Mouse (Mus musculus) c-Kit-positive CD71-negative TER-119-negative erythroid progenitor cells, embryonic 14.5 days (primary cell): ENCODE data around the gene Fbxo6.
"Not testable (repeated sequence)": the region's sequence is repeated elsewhere in the genome, so short reads cannot be mapped to it uniquely, and the experiment has no call there.

Experiments
- DNase-seq: peaks from one replicate; pipeline ENCODE4 v3.0.0-alpha.2; 2013; ENCODE audit warnings: low read depth

Gene Fbxo6

DNA sequence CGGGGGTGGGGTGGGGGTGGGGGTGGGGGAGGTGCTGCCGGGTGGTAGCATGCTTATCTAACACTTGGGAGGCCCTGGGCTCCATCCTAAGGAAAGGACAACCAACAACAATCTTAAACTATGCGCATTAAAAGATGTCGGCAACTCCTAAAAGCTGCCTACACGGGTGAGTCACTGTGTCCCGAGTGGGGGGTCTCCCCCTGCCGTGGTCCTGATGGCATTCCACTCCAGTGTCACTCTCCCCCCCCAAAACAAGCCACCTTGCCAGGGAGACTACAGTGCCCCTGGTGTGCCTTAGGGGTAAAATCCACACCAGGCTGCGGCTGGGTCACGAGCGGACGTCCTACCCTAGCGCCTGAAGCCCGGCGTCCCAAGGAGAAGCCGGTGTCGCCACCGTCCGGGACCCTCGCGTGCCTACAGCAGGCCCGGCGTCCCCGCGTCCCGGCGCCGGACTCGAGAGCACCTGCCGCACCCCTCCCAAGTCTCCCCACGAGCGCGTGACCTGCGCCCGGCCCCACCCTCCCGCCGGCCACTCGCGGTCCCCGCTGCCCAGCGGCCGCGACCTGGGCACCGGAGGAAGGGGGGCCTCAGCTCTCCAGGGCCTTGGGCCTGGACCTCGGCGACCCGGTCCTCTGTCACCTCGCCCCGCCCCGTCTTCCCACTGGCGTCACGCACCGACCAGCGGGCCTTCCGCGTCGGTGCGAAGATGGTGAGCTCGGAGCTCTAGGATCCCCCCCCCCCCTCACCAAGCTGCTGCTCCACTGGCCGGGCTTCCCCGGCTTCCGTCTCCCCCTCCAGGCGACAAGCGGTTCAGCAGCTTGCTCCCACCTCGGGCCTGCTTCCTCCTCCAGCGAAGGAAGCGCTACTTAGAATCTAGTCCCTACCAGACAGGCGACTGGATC lies at the start of gene Fbxo6:
Fbxo6 (minus strand) TSS at position 874 of the 902 bp plus-strand sequence.
- DNase-seq: peak; percentile 85

DNA sequence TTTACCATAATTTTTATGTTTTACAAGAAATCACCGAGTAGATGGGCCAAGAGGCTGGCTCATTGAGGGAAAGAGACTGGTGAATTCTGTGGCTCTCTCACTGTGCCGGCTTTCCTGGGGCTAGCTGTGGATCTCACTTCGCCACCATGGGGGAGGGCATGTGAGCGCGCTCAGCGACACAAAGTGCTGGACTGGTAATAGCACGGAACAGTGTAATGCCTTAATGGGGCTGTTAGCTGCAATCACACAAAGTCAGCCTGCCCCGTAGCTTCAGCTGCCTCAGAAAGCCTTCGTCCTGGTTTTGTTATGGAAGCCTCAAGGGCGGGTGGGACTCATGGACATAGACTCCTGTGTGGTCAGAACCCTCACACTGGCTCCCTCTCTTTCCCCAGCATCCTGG lies 46.8 kb upstream of the Fbxo6 start:
- no peak for DNase-seq

DNA sequence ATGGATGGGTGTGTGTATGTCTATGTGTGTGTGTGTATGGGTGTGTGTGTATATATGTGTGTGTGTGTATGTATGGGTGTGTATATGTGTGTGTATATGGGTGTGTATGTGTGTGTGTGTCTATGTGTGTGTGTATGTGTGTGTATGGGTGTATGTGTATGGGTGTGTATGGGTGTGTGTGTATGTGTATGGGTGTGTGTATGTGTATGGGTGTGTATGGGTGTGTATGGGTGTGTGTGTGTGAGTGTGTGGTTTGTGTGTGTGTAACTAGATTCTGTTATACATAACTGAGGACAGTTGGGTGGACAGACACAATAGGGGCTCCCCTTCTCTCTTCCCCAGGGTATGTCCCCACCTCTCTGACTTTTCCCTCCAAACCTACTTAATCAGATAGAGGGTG lies 42.5 kb upstream of the Fbxo6 start:
- DNase-seq: no peak

DNA sequence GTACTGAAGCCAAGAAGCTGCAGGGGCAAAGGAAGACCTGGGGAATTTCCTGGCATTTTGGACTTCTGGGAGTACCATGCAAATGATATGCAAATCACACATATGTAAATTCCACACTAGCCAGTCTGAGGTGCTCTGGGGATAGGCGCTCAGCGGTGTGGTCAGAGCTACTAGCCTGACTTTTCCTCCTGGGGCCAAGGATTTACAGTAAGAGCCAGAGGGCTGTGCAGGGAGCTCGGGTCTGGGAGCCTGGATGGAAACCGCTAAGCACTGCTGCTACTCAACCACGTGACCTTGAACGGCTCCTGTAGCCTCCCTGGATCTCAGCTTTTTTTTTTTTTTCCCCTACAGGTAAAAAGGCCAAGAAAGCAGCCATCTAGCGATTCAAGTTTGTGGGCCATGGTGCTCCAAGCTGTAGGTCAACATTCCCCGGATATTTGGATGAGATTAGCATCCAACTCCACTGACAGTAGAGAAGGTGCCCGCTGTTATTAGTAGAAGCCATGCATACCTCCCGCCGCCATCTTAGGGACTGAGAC lies 40.8 kb upstream of the Fbxo6 start:
- DNase-seq: no peak

DNA sequence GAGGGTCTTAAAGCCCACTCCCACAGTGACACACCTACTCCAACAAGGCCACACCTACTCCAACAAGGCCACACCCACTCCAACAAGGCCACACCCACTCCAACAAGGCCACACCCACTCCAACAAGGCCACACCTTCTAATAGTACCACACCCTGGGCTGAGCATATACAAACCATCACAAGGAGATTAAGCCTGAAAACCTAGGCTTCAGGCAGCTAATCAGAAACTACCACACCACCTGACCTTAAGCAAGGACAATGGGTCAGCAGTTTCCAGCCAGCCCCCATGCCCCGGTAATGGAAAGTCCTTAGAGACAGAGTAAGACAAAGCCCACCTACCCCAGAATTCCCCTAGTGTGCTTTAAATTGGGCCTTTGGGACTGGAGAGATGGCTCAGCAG lies 36.8 kb upstream of the Fbxo6 start:
- not testable (repeated sequence) for DNase-seq

DNA sequence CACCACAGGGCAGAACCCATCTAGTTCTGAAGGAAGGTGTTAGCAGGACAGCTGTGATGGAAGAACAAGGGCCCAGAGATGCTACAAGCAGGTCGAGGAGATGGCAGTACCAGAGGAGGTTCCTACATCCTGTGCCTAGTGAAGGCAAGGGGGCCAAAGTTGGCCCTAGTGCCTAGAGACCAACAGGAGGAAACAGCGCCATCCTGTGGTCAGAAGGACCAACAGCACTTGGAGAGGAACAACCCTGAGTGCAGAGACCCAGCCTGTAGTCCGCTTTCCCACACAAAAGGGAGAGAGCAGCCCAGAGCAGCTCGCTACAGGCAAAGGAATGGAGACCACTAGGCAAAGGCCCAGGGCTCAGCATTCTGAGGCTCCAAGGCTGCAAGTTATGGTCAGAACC lies 33.9 kb upstream of the Fbxo6 start:
- no peak for DNase-seq

DNA sequence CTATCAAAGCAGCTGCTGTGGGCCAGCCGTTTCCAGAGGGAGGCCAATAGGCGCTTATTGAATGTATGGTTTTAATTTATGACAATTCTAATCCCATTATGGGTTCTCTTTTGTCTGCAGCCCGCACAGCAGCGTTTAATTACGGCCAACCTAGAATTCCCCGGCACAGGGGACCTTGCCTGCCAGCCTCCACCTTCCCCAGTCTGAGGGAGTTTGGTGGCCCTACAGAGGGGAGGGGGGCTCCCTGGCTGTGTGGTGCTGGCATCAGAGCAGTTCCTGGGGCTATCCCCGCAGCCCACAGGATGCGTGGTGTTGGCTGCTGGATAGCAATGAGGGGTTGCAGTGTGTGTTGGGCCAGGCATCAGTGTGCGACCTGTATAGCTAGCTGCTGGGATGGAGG lies 32.6 kb upstream of the Fbxo6 start:
- DNase-seq: no peak

DNA sequence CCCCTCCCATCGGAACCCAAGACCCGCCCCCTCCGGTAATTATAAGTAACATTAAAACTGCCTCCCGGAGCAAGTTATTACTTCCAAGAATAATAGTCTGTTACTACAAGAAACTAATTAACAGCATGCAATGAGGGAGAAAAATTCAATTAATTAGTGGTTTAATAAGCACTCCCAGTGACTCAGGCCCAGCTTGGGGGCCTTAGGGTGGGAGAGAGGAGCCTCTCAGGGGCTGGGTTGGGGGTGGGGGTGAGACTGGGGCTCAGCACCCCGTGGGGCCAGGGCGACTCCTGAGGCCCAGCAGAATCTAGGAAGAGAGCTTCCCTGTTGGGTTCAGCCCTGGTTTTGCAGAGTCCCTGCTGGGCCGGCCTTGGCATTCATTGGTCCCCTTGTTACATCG lies 30.4 kb upstream of the Fbxo6 start:
- DNase-seq: no peak

DNA sequence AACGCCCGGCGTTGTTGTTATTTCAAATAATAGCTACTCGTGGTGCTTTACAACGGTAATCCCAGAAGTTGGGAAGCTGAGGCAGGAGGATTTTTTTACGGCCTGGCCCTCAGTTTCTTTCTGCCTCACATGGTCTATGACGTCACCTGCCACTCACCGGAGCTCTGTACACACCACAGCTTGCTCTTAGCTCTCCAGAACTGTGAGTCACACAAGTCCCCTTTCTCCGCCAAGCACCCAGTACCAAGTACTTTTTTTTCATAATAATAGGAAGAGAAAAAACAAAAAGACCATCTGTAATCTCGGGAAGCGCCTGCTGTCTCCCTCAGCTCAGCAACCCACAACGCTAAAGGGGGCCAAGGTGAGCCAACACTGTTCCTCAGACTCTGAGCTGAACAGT lies 29.5 kb upstream of the Fbxo6 start:
- DNase-seq: no peak

DNA sequence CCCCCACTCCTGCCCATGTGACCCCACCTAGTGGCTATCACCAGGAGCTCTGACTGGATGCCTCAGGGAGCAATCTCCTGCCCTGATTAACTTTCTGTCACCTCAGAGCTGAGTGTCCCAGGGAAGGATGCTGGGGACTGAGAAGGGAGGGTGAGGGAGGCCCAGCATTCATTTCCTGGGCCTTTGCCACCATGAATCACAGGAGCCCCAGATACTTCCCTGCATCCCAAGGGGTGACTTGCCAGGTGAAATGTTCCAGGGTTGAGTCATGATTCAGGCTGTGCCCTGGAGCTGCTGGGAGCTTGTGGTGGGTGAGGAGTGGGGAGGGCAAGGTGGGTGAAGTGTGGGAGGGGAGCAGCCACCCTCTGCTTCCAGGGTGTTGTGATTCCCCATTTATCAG lies 25.8 kb upstream of the Fbxo6 start:
- DNase-seq: no peak

DNA sequence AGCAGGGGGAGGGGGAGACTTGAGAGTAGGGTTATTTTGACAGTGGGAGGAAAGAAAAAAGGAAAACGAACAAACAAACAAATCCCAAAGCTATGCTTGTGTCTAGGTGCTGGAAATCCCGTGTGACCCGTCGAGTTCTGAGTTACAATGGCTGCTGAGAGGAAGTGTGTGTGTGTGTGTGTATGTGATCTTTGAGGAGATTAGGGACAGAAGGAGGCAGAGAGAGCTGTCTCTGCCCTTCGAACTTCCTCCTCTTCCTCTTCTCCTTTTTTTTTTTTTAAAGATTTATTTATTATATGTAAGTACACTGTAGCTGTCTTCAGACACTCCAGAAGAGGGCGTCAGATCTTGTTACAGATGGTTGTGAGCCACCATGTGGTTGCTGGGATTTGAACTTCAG lies 24.7 kb upstream of the Fbxo6 start:
- not testable (repeated sequence) for DNase-seq

DNA sequence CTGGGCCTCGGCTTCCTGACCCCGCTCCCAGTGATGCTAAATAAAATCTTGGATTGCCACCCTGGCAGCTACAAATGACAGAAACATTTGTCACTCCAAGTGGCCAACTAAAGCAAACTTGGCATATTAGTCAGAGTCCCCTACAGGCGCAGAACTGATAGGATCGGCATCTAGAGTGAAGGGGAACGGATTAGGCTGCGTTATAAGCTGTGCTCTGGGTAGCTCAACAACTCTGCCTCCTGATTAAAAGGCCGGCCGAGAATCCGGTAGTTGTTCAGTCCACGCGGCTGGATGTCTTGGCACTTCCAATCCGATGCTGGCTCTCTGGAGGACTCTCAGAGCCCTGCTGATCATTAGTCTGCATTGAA lies 22.5 kb upstream of the Fbxo6 start:
- DNase-seq: no peak

DNA sequence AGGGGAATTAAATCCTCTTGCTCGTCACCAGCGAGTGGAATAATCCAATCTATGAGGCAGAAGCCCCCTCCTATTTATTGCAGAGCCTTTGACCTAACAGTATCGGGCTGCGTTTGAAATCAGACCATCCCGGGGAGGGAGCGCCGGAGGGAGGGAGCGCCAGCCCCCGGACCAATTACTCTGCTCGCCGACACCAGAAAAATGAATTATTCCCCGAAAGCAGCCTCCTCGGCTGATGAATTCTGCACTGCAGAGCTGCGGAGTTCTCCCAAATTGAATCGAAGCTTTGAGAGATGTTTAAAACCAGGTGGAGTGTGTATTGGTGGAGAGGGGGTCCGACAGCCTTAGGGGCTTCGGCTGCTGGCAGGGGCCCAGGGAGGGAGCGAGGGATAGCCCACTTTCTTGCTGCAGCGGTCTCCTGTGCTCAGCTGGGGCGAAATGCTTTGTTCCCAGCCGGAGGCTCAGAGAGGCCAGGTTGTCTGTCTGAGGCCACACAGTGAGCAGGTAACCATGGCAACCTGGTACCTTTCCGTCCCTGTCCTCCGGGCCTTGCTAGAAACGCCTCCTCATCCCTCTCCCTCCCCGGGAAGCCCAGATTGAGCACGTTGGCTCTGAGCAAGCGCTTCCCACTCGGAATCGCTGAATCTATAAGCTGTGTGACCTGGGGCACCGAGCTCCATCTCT lies 22.0 kb upstream of the Fbxo6 start:
- DNase-seq: no peak

DNA sequence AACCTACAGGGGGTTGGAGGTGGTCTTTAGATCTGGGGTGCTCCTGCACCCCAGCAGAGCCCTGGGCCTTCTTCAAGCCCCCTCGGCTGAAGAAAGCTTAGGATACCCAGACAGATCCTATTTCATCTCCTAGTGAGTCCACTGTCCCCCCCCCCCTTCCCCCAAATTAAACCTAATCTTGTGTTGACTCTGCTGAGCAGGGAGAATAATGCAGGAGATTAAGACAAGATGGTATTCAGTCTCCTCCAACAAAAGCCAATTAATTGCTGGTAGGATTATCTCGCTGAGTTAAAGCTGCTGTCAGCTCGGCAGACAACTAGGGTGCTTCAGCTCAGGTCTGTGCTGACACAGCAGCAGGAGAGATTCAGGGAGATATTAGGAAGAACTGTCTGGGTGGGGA lies 19.3 kb upstream of the Fbxo6 start:
- no peak for DNase-seq

DNA sequence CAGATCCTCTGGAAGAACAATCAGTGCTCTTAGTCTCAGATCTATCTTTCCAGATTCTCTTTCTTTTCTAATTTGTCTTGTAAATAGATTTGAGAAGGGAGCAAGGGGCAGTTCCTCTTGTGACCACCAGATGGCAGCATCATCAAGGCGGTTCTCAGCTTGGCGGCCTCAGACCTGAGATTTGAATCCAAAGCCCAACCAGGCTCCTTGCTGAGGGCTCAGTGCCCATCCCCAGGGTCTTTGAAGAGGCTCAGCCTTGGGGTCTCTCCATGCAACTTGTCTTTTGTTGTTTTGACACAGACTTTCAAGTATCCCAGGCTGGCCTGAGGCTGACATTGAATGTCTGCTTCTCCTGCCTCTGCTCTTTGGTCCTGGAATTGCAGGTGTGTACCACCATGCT lies 18.9 kb upstream of the Fbxo6 start:
- no peak for DNase-seq

DNA sequence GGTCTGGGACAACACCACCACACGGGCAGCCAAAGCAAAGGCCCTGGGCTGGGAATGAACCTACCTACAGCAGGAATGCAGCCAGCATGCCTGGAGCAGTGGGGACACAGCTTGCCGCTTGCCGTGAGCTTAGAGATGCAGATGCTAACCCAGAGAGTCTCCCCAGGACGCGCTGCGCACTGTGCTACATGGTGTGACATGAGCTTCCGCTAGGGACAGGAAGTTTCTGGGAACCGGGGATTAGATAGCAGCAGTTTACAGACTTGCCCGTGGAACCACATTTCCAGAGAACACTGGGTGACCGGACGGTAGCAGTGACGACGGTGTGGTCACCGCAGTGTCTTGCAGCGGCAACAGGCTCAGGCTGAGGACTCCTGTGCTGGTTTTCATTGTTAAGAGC lies 17.6 kb upstream of the Fbxo6 start:
- DNase-seq: no peak

DNA sequence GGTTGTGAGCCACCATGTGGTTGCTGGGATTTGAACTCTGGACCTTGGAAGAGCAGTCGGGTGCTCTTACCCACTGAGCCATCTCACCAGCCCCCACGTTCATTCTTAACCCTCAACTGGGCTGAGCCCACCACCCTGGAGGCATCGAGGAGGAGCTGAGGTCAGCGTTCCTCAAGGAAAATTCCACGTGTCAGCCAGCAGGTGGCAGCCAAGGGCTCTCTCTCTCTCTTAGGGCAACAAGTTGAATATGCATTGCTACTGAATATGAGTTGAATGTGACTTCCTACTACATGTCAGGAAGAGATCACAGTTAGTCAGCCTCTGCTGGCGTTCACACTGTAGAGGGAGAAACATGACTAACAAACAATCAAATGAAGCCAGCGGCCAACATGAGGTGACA lies 16.3 kb upstream of the Fbxo6 start:
- DNase-seq: peak; percentile 40

DNA sequence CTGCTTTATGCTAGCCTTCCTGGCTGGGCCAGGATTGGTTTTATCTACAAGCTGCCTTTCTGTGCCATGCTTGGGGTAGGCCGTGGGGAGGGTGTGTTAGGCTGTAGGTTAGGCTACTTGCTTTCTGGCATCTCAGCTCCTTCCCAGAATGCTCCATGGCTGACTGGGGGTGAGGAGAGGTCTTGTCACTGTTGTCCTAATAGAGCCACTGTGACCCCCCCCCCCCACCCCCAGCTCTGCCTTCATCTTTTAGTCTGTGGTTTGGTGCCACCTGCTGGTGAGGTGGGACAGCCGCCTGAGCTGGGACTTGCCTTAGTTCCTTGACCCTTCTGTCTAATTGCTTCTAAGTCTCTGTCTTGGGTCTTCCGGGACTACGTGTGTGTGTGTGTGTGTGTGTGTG lies 15.0 kb upstream of the Fbxo6 start:
- peak; percentile 48 for DNase-seq

DNA sequence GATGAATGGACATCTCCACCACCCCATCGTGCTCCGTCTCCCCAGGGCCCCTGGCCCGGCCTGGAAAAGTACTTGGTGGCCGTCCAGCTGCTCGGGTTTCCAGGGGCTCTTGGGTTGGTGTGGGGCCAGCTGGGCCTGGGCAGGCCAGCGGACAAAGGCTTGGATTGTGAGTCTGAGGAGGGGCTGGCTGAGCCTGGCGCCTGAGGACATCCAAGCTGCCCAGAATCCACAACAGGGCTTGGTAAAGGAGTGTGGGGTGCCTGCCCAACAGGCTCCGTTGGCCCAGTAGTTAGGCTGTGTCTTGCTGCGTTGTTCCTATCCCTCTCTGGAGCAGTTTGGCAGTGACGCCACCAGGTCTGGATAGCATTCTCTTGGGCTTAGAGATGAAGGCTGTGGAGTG lies 14.5 kb upstream of the Fbxo6 start:
- DNase-seq: no peak

DNA sequence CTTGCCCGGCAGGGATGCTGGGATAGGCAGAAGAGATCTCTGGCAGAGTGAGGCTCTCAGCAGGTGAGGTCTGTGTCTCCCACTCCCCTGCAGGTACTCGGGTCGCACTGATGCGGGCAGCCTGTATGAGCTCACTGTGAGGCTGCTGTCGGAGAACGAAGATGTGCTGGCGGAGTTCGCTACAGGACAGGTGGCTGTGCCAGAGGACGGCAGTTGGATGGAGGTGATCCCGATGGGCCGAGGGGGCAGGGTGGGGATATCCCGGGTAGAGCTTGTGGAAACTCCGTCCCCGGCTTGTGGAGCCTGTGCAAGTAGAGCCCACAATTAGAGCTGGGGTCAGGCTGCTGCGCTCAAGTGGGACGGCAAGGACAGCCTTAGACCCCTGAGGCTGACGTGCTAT lies 13.6 kb upstream of the Fbxo6 start:
- no peak for DNase-seq

DNA sequence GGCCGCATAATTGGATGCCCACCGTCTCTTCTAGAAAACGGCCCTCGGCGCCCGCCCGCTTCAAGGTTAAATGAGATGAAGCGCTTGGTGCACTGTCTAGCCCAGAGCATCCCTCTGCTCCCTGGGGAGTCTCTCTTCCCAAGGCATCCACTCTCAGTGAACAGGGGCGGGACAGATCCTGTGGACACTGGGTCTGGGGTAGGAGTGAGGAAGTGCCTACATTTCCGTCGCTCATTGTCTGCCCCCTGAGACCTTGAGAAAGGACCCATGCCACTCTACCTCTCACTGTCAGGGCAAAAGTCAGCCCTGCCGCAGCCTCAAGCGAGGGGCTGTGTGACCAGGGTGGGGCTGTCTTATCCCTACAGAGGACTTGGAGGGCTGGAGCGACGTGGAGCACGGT lies 12.5 kb upstream of the Fbxo6 start:
- no peak for DNase-seq

DNA sequence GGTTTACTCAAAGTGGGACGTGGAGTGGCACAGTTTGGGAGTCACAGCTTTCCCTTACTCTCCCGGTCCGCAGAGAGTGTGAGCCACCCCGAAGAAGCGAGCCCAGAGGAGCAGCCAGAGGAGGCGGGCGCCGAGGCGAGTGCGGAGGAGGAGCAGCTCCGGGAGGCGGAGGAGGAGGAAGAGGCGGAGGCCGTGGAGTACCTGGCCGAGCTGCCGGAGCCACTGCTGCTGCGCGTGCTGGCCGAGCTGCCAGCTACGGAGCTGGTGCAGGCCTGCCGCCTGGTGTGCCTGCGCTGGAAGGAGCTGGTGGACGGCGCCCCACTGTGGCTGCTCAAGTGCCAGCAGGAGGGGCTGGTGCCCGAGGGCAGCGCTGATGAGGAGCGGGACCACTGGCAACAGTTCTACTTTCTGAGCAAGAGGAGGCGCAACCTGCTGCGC lies 12.1 kb upstream of the Fbxo6 start:
- no peak for DNase-seq
